Mouse (Mus musculus) heart, adult 2 months (tissue): ENCODE results near the gene Hba-x.

Experiments
- CTCF ChIP-seq: fragments of 200-600 bp; IDR thresholded peaks from 2 replicates; pipeline ENCODE4 v1.8.1; 2022; ENCODE audit warnings: antibody characterized with exemption, mild to moderate bottlenecking, moderate library complexity
- EP300 ChIP-seq: fragments of 200-500 bp; IDR thresholded peaks from 2 replicates; pipeline ENCODE4 v1.6.1; 2011; ENCODE audit warnings: low read depth, low read length, control low read depth; ENCODE audit not compliant: insufficient read depth
- POLR2A ChIP-seq: fragments of 200-500 bp; IDR thresholded peaks from 2 replicates; pipeline ENCODE4 v1.6.1; 2011; ENCODE audit warnings: mild to moderate bottlenecking, low read depth, low read length, control low read depth; ENCODE audit not compliant: insufficient read depth

DNA sequence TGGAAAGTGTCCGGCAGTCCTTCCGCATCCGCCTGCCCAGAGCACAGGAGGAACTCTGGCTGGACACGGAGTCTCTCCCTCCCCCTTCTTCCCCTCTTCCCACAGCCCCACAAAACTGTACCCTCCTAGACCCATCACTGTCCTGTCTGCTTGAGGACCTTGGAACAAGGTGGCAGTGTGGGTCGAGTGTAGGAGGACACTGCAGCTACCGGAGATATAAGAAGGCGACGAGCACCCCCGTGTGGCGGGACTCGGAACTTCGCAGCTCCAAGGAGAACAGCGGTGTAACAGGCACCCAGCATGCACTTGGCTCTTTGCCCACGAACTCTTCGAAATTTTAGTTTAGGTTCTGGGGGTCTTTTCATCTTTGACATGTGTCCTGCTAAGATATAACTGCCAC is 48.4 kb downstream of the Hba-x start:
- TF ChIP-seq CTCF = peak; percentile 96
- TF ChIP-seq POLR2A = no peak
- peak; percentile 80 for TF ChIP-seq EP300
